Mouse (Mus musculus) brain, embryonic 14.5 days (tissue): ENCODE results near the gene Akap1.

ENCODE experiments used
- CTCF ChIP-seq: fragments of 200-500 bp; IDR thresholded peaks from 2 replicates; pipeline ENCODE4 v1.5.1; 2012; ENCODE audit warnings: inconsistent platforms, mild to moderate bottlenecking, moderate library complexity, borderline replicate concordance; ENCODE audit not compliant: insufficient read depth, insufficient read length; ENCODE audit errors: extremely low read depth
- POLR2A ChIP-seq: fragments of 200-500 bp; IDR thresholded peaks from 2 replicates; pipeline ENCODE4 v1.6.1; 2012; ENCODE audit warnings: mild to moderate bottlenecking, inconsistent platforms, borderline replicate concordance; ENCODE audit not compliant: poor library complexity, insufficient read depth, insufficient read length, severe bottlenecking; ENCODE audit errors: extremely low read depth

GRCm38 (mm10) chr11:88820253-88820652, 44.1 kb downstream of the Akap1 start:
- TF ChIP-seq POLR2A (no peak), CTCF (no peak)
